Mouse (Mus musculus) neural tube, embryonic 12.5 days (tissue): ENCODE measurements around the gene Gm20547. TPM values are rescaled to one million over a fixed set of nuclear protein-coding genes. Genes with fewer than 3 reads are reported as not detected.
"Not testable (repeated sequence)": the region's sequence is repeated elsewhere in the genome, so short reads cannot be mapped to it uniquely, and the experiment has no call there.

Source experiments
- ATAC-seq: fragments of 200-750 bp; cut with Nextera tagmentation; 2 replicates; pipeline ENCODE4 v1.8.0; 2017; ENCODE audit warnings: low read depth, mild to moderate bottlenecking, moderate TSS enrichment, moderate library complexity; ENCODE audit not compliant: low FRiP score
- H3K27ac ChIP-seq: fragments of 300-500 bp; sonication (generic); 2 replicates; pipeline ENCODE4 v1.5.1; 2016
- H3K27me3 ChIP-seq: fragments of 300-500 bp; sonication (generic); replicated peaks from 2 replicates; pipeline ENCODE4 v1.6.1; 2016; ENCODE audit warnings: mild to moderate bottlenecking
- H3K36me3 ChIP-seq: fragments of 300-500 bp; sonication (generic); 2 replicates; pipeline ENCODE4 v1.6.1; 2016; ENCODE audit warnings: mild to moderate bottlenecking
- H3K4me1 ChIP-seq: fragments of 300-500 bp; sonication (generic); 2 replicates; pipeline ENCODE4 v1.6.1; 2016
- H3K4me2 ChIP-seq: fragments of 300-500 bp; sonication (generic); replicated peaks from 2 replicates; pipeline ENCODE4 v1.6.1; 2016; ENCODE audit warnings: mild to moderate bottlenecking
- H3K4me3 ChIP-seq: fragments of 300-500 bp; sonication (generic); 2 replicates; pipeline ENCODE4 v1.5.1; 2016
- H3K9ac ChIP-seq: fragments of 300-500 bp; sonication (generic); 2 replicates; pipeline ENCODE4 v1.6.1; 2016; ENCODE audit warnings: mild to moderate bottlenecking
- H3K9me3 ChIP-seq: fragments of 300-500 bp; sonication (generic); 2 replicates; pipeline ENCODE4 v1.6.1; 2016; ENCODE audit warnings: mild to moderate bottlenecking
- WGBS: fragments of 180-500 bp; shearing (Covaris S2); methylation state at CpG from one replicate; pipeline ENCODE4 v1.1.7; 2016; 5-methylcytosine and 5-hydroxymethylcytosine counted together
- microRNA-seq: library from miRNA; unstranded; fragments of <30 nt; microRNA quantifications from one replicate; pipeline ENCODE4, GENCODE M21; 2017
- polyA plus RNA-seq: library from polyadenylated mRNA; unstranded; fragments of >200 nt; fragmentation: Nextera tagmentation; extraction: Ambion mirVana; gene quantifications from 2 replicates; pipeline ENCODE4 v1.2.1, GENCODE M21; 2016

Gm20547 gene
- polyA plus RNA-seq, 1 experiment from 2014 or later = not detected

- not testable (repeated sequence) for H3K9ac ChIP-seq, H3K36me3 ChIP-seq, H3K4me3 ChIP-seq, ATAC-seq, H3K27ac ChIP-seq, H3K9me3 ChIP-seq, H3K4me2 ChIP-seq, H3K27me3 ChIP-seq, H3K4me1 ChIP-seq
- 85% methylated on average over 5 of the region's 5 CpGs for WGBS
Observed at GRCm38 (mm10) chr17:34810411-34810810, 71.4 kb downstream of the Gm20547 start.

- no peak overlapping the region for H3K4me2 ChIP-seq
- H3K4me1 ChIP-seq = no peaks in the 10 kb centered on the region
- peaks cover 7% of the 10 kb centered on the region for H3K9me3 ChIP-seq
- no peak overlapping the region for H3K27ac ChIP-seq
- no peak for ATAC-seq
- 84% methylated on average over 6 of the region's 6 CpGs for WGBS
- H3K9ac ChIP-seq = no peak overlapping the region
- no peaks in the 10 kb centered on the region for H3K27me3 ChIP-seq
- no peaks in the 10 kb centered on the region for H3K36me3 ChIP-seq
- no peak overlapping the region for H3K4me3 ChIP-seq
Observed at GRCm38 (mm10) chr17:34808599-34809205, 73.1 kb downstream of the Gm20547 start.

- Histone ChIP-seq H3K4me1 (no peaks in the 10 kb centered on the region), H3K27me3 (no peaks in the 10 kb centered on the region), H3K36me3 (no peaks in the 10 kb centered on the region), H3K4me3 (no peak overlapping the region), H3K9ac (no peak overlapping the region), H3K9me3 (peaks cover 7% of the 10 kb centered on the region), H3K4me2 (no peak overlapping the region), H3K27ac (no peak overlapping the region)
- 67% methylated on average over 3 of the region's 3 CpGs for WGBS
- ATAC-seq = no peak
Observed at GRCm38 (mm10) chr17:34807176-34807575, 74.7 kb downstream of the Gm20547 start.

Small RNAs within 50 kb of the gene (microRNA-seq; reads per million reads assigned to microRNA genes)
- 1.1 reads per million for gene Mir6970
- gene Mir6971 = 0.66 reads per million
- not detected for gene Mir6972

Other genes starting within 250 kb of the Gm20547 start
- 17.4 and 17.5 TPM in 2 replicates for gene Fkbpl, start 237.3 kb downstream of the Gm20547 start, polyA plus RNA-seq
- gene Atf6b, start 234.9 kb downstream of the Gm20547 start, polyA plus RNA-seq = 116 and 120 TPM in 2 replicates
- 0.03 TPM in 2 replicates for gene Tnxb, start 211.5 kb downstream of the Gm20547 start, polyA plus RNA-seq
- gene C4b, start 138.2 kb downstream of the Gm20547 start, polyA plus RNA-seq = not detected in 2 replicates
- gene Cyp21a1, start 77.5 kb downstream of the Gm20547 start, polyA plus RNA-seq = not detected in 2 replicates
- 30.8 and 30.9 TPM in 2 replicates for gene Stk19, start 45.1 kb downstream of the Gm20547 start, polyA plus RNA-seq
- gene Dxo, start 45.0 kb downstream of the Gm20547 start, polyA plus RNA-seq = 64.1 and 66.2 TPM in 2 replicates
- 61.2 and 64.7 TPM in 2 replicates for gene Skiv2l, start 31.8 kb downstream of the Gm20547 start, polyA plus RNA-seq
- gene Nelfe, start 31.7 kb downstream of the Gm20547 start, polyA plus RNA-seq = 95.9 and 98.6 TPM in 2 replicates
- 2.0 and 3.0 TPM in 2 replicates for gene Cfb, start 19.5 kb downstream of the Gm20547 start, polyA plus RNA-seq
- gene Zbtb12, start 2.6 kb downstream of the Gm20547 start, polyA plus RNA-seq = 11.5 and 12.0 TPM in 2 replicates
- gene C2, start 16.2 kb upstream of the Gm20547 start, polyA plus RNA-seq = 1.0 and 1.5 TPM in 2 replicates
- gene Ehmt2, start 16.4 kb upstream of the Gm20547 start, polyA plus RNA-seq = 113 and 117 TPM in 2 replicates
- gene Slc44a4, start 32.4 kb upstream of the Gm20547 start, polyA plus RNA-seq = not detected in 2 replicates
- 24.4 and 27.3 TPM in 2 replicates for gene Neu1, start 49.2 kb upstream of the Gm20547 start, polyA plus RNA-seq
- 0.26 TPM in 1 of 2 replicates, not detected in the other for gene Hspa1b, start 77.2 kb upstream of the Gm20547 start, polyA plus RNA-seq
- gene Gm20481, start 87.9 kb upstream of the Gm20547 start, polyA plus RNA-seq = not detected in 2 replicates
- 3.1 and 3.5 TPM in 2 replicates for gene Hspa1a, start 90.1 kb upstream of the Gm20547 start, polyA plus RNA-seq
- 1.4 and 2.3 TPM in 2 replicates for gene Hspa1l, start 90.7 kb upstream of the Gm20547 start, polyA plus RNA-seq
- 150 and 158 TPM in 2 replicates for gene Lsm2, start 99.8 kb upstream of the Gm20547 start, polyA plus RNA-seq
- gene Vars, start 118.9 kb upstream of the Gm20547 start, polyA plus RNA-seq = 118 and 119 TPM in 2 replicates
- 0.06 and 0.15 TPM in 2 replicates for gene Vwa7, start 134.5 kb upstream of the Gm20547 start, polyA plus RNA-seq
- 3.8 and 5.0 TPM in 2 replicates for gene Sapcd1, start 146.0 kb upstream of the Gm20547 start, polyA plus RNA-seq
- 3.1 and 4.1 TPM in 2 replicates for gene Msh5, start 164.7 kb upstream of the Gm20547 start, polyA plus RNA-seq
- gene Clic1, start 167.9 kb upstream of the Gm20547 start, polyA plus RNA-seq = 169 and 178 TPM in 2 replicates
- 564 and 591 TPM in 2 replicates for gene Ddah2, start 177.0 kb upstream of the Gm20547 start, polyA plus RNA-seq
- not detected in 2 replicates for gene Ly6g6c, start 183.3 kb upstream of the Gm20547 start, polyA plus RNA-seq
- gene Mpig6b, start 184.1 kb upstream of the Gm20547 start, polyA plus RNA-seq = 0.81 and 0.88 TPM in 2 replicates
- gene Ly6g6e, start 194.9 kb upstream of the Gm20547 start, polyA plus RNA-seq = 0.38 and 0.57 TPM in 2 replicates
- 1.9 and 2.2 TPM in 2 replicates for gene Ly6g6d, start 196.0 kb upstream of the Gm20547 start, polyA plus RNA-seq
- gene Ly6g6f, start 203.6 kb upstream of the Gm20547 start, polyA plus RNA-seq = 0.23 and 0.84 TPM in 2 replicates
- gene Abhd16a, start 207.2 kb upstream of the Gm20547 start, polyA plus RNA-seq = 78.7 and 83.6 TPM in 2 replicates
- gene Ly6g5c, start 226.2 kb upstream of the Gm20547 start, polyA plus RNA-seq = not detected in 2 replicates
- gene Ly6g5b, start 233.4 kb upstream of the Gm20547 start, polyA plus RNA-seq = 1.1 TPM in 2 replicates
- 24.9 and 28.0 TPM in 2 replicates for gene Gpank1, start 239.4 kb upstream of the Gm20547 start, polyA plus RNA-seq
- gene Csnk2b, start 240.0 kb upstream of the Gm20547 start, polyA plus RNA-seq = 289 and 295 TPM in 2 replicates
- 6.1 and 7.8 TPM in 2 replicates for gene D17H6S53E, start 244.3 kb upstream of the Gm20547 start, polyA plus RNA-seq